8 mouse cellular contexts compared by ENCODE assay signal in the genomic region with DNA sequence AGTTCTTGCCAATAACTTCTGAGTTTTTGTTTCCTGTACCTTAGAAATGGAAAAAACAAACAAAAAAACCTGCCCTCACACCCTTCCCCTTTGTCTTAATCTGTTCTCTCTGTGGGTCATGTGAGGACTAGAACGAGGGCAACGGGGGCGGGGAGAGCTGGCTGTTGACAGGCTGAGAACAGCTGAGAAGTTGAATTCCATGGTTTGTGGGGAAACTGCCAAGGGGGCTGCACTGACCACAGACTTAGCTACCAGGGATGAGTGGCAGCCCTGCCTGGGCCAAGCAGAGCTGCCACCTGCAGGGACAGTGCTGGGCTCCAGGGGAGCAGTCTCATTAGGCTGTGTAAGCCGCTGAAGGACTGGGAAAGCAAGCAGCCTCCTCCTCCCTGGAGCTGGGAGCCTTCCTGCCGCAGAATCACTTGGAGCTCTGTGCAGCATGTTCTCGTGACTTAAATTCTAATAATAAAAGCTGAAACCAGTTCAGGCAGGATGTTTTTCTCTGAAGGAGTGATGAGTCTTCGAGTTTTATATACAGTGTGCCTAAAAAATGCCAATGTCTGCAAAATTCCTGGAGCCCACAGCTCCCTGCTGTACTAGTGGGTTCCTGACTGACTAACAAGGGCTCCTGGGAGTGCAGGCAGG.
DNase-seq lines count a peak whose midpoint lies in the region; ATAC-seq and TF ChIP-seq lines count a peak whose summit lies in the region.

No protein-coding gene starts in this region.

- no peak overlapping the region for H3K4me2 ChIP-seq in intestine, embryonic 15.5 days (replicated peaks)

- ATAC-seq in intestine, embryonic 15.5 days = peak; percentile 60
- ATAC-seq in erythroid progenitor cell, adult 5-6 weeks (replicated peaks; ENCODE audit: low FRiP score, poor library complexity, severe bottlenecking) = no peak

- no peak overlapping the region for H3K4me3 ChIP-seq in cortical plate, adult 2 months (ENCODE audit: insufficient read depth, low read length)
- no peak overlapping the region for H3K4me3 ChIP-seq in intestine, embryonic 15.5 days (replicated peaks)

- peaks cover 8% of the 10 kb centered on the region for H3K4me1 ChIP-seq in cortical plate, adult 2 months (ENCODE audit: control insufficient read depth, insufficient read depth, low read length)
- 0 out of 2 replicates have a peak, but pooled peaks cover 7% of the 10 kb centered on the region for H3K4me1 ChIP-seq in intestine, embryonic 15.5 days (replicated peaks)

- TF ChIP-seq POLR2A in cortical plate, adult 2 months (IDR thresholded peaks at IDR 0.05; ENCODE audit: extremely low read depth, insufficient read depth, low read length) = peak; percentile 48; the same call in 1 of the 2 replicates

- WGBS in intestine, embryonic 15.5 days = 33% methylated on average over 7 of the region's 7 CpGs

- peak; percentile 68 for DNase-seq in adrenal gland, postnatal 14 days
- DNase-seq in gastrocnemius, postnatal 4 days (ENCODE audit: low spot score in 2 of 2) = peak; percentile 54 to 78
- peak; percentile 79 to 83 for DNase-seq in left cerebral cortex, adult 9 months (ENCODE audit: low spot score in 2 of 2)
- DNase-seq in lung, postnatal 4 days = peak; percentile 69 to 84
- DNase-seq in right cerebral cortex, postnatal 25 days = peak; percentile 77

- peaks cover 10% of the 10 kb centered on the region for H3K36me3 ChIP-seq in intestine, embryonic 15.5 days

- H3K9ac ChIP-seq in intestine, embryonic 15.5 days = no peak overlapping the region

- no peaks in the 10 kb centered on the region for H3K27me3 ChIP-seq in intestine, embryonic 15.5 days (replicated peaks)

- H3K27ac ChIP-seq in cortical plate, adult 2 months (ENCODE audit: insufficient read depth, low read length) = peak overlapping the region; percentile 76
- peak overlapping the region; percentile 51 for H3K27ac ChIP-seq in intestine, embryonic 15.5 days

- TF ChIP-seq CTCF in cortical plate, adult 2 months (IDR thresholded peaks at IDR 0.05; ENCODE audit: extremely low read depth, insufficient read depth, low read length) = 0 out of 2 replicates have a peak, but pooled peaks have one; percentile 6

- H3K9me3 ChIP-seq in intestine, embryonic 15.5 days = no peaks in the 10 kb centered on the region
